Mouse (Mus musculus): ENCODE results near the gene Polg.

Polg gene

GRCm38 (mm10) chr7:79472792-79473191 is 6.6 kb upstream of the Polg start:
- in situ Hi-C loops (cut with MboI; ENCODE audit: low pct_unique_long_range_greater_than_20kb in 1 of 2, low sequenced_read_pairs in 2 of 2, unreplicated experiment in 1 of 2), result loop anchor here in 1 of 2 experiments (10.0 kb wide), 1 partner anchor 228 kb away; no protein-coding TSS in a partner anchor

- in situ Hi-C loops (cut with MboI; ENCODE audit: low pct_unique_long_range_greater_than_20kb in 1 of 2, low sequenced_read_pairs in 2 of 2, unreplicated experiment in 1 of 2), result loop anchor here in 1 of 2 experiments (10.0 kb wide), 1 partner anchor 227 kb away; no protein-coding TSS in a partner anchor
These were observed 5.3 kb upstream of the Polg start for GRCm38 (mm10) chr7:79471436-79471835.

GRCm38 (mm10) chr7:79470718-79471117 is 4.6 kb upstream of the Polg start:
- in situ Hi-C loops (cut with MboI; ENCODE audit: low pct_unique_long_range_greater_than_20kb in 1 of 2, low sequenced_read_pairs in 2 of 2, unreplicated experiment in 1 of 2), result loop anchor here in 1 of 2 experiments (10.0 kb wide), 1 partner anchor 226 kb away; no protein-coding TSS in a partner anchor

- in situ Hi-C loops (cut with MboI; ENCODE audit: low pct_unique_long_range_greater_than_20kb in 1 of 2, low sequenced_read_pairs in 2 of 2, unreplicated experiment in 1 of 2), result loop anchor here in 1 of 2 experiments (5.0 to 10.0 kb wide), 2 partner anchors 92 to 225 kb away; no protein-coding TSS in a partner anchor
These were observed 3.6 kb upstream of the Polg start for GRCm38 (mm10) chr7:79469766-79470165.

GRCm38 (mm10) chr7:79468994-79469393 is 2.8 kb upstream of the Polg start:
- in situ Hi-C loops (cut with MboI; ENCODE audit: low pct_unique_long_range_greater_than_20kb in 1 of 2, low sequenced_read_pairs in 2 of 2, unreplicated experiment in 1 of 2), result loop anchor here in 1 of 2 experiments (5.0 kb wide), 1 partner anchor 92 kb away; no protein-coding TSS in a partner anchor

- in situ Hi-C loops (cut with MboI; ENCODE audit: low pct_unique_long_range_greater_than_20kb in 1 of 2, low sequenced_read_pairs in 2 of 2, unreplicated experiment in 1 of 2), result loop anchor here in 1 of 2 experiments (5.0 kb wide), 1 partner anchor 91 kb away; no protein-coding TSS in a partner anchor
These were observed 1.8 kb upstream of the Polg start for GRCm38 (mm10) chr7:79467951-79468350.

- in situ Hi-C loops (cut with MboI; ENCODE audit: low pct_unique_long_range_greater_than_20kb in 1 of 2, low sequenced_read_pairs in 2 of 2, unreplicated experiment in 1 of 2), result loop anchor here in 1 of 2 experiments (5.0 kb wide), 1 partner anchor 88 kb away; no protein-coding TSS in a partner anchor
These were observed 609 bp downstream of the Polg start for GRCm38 (mm10) chr7:79465461-79466044.

GRCm38 (mm10) chr7:79464776-79465420 is 1.3 kb downstream of the Polg start:
- in situ Hi-C loops (cut with MboI; ENCODE audit: low pct_unique_long_range_greater_than_20kb in 1 of 2, low sequenced_read_pairs in 2 of 2, unreplicated experiment in 1 of 2), result loop anchor here in 1 of 2 experiments (5.0 kb wide), 1 partner anchor 88 kb away; no protein-coding TSS in a partner anchor

- in situ Hi-C loops (cut with MboI; ENCODE audit: low pct_unique_long_range_greater_than_20kb in 1 of 2, low sequenced_read_pairs in 2 of 2, unreplicated experiment in 1 of 2), result no loop called here
These were observed 2.6 kb downstream of the Polg start for GRCm38 (mm10) chr7:79463376-79464077.

- in situ Hi-C loops (cut with MboI; ENCODE audit: low pct_unique_long_range_greater_than_20kb in 1 of 2, low sequenced_read_pairs in 2 of 2, unreplicated experiment in 1 of 2), result no loop called here
These were observed 4.4 kb downstream of the Polg start for GRCm38 (mm10) chr7:79461721-79462120.

GRCm38 (mm10) chr7:79447486-79447885 is 18.7 kb downstream of the Polg start:
- in situ Hi-C loops (cut with MboI; ENCODE audit: low pct_unique_long_range_greater_than_20kb in 1 of 2, low sequenced_read_pairs in 2 of 2, unreplicated experiment in 1 of 2), result loop anchor here (10.0 to 25.0 kb wide), 3 partner anchors 237 to 865 kb away; partner anchors contain the start of gene Rccd1 (in 1 of the 2)

GRCm38 (mm10) chr7:79447048-79447447 is 19.1 kb downstream of the Polg start:
- in situ Hi-C loops (cut with MboI; ENCODE audit: low pct_unique_long_range_greater_than_20kb in 1 of 2, low sequenced_read_pairs in 2 of 2, unreplicated experiment in 1 of 2), result loop anchor here (10.0 to 25.0 kb wide), 3 partner anchors 238 to 865 kb away; partner anchors contain the start of gene Rccd1 (in 1 of the 2)

- in situ Hi-C loops (cut with MboI; ENCODE audit: low pct_unique_long_range_greater_than_20kb in 1 of 2, low sequenced_read_pairs in 2 of 2, unreplicated experiment in 1 of 2), result loop anchor here (10.0 to 25.0 kb wide), 3 partner anchors 245 to 872 kb away; partner anchors contain the start of gene Rccd1 (in 1 of the 2)
These were observed 26.1 kb downstream of the Polg start for GRCm38 (mm10) chr7:79440035-79440434.

GRCm38 (mm10) chr7:79428243-79428642 is 37.9 kb downstream of the Polg start:
- in situ Hi-C loops (cut with MboI; ENCODE audit: low pct_unique_long_range_greater_than_20kb in 1 of 2, low sequenced_read_pairs in 2 of 2, unreplicated experiment in 1 of 2), result loop anchor here in 1 of 2 experiments (25.0 kb wide), 2 partner anchors 259 to 884 kb away; partner anchors contain the start of gene Rccd1

- in situ Hi-C loops (cut with MboI; ENCODE audit: low pct_unique_long_range_greater_than_20kb in 1 of 2, low sequenced_read_pairs in 2 of 2, unreplicated experiment in 1 of 2), result loop anchor here in 1 of 2 experiments (25.0 kb wide), 2 partner anchors 261 to 886 kb away; partner anchors contain the start of gene Rccd1
These were observed 40.4 kb downstream of the Polg start for GRCm38 (mm10) chr7:79425804-79426203.

GRCm38 (mm10) chr7:79422876-79423275 is 43.3 kb downstream of the Polg start:
- in situ Hi-C loops (cut with MboI; ENCODE audit: low pct_unique_long_range_greater_than_20kb in 1 of 2, low sequenced_read_pairs in 2 of 2, unreplicated experiment in 1 of 2), result no loop called here

- in situ Hi-C loops (cut with MboI; ENCODE audit: low pct_unique_long_range_greater_than_20kb in 1 of 2, low sequenced_read_pairs in 2 of 2, unreplicated experiment in 1 of 2), result no loop called here
These were observed 46.2 kb downstream of the Polg start for GRCm38 (mm10) chr7:79419950-79420349.

Data from mouse embryonic stem cell (cell line).